Mouse (Mus musculus): ENCODE data around the gene Syne1.

GRCm38 (mm10) chr10:4993802-4994201 is 557.5 kb downstream of the Syne1 start:
- TF ChIP-seq CTCF (IDR thresholded peaks at IDR 0.05): no peak
- no peak for TF ChIP-seq EP300 (IDR thresholded peaks at IDR 0.05)
